Mouse (Mus musculus) intestine, postnatal 0 days (tissue): ENCODE measurements around the gene Mettl1. TPM values are rescaled to one million over a fixed set of nuclear protein-coding genes. Genes with fewer than 3 reads are reported as not detected.

Source experiments
- ATAC-seq: fragments of 200-750 bp; cut with Nextera tagmentation; 2 replicates; pipeline ENCODE4 v1.8.0; 2017; ENCODE audit warnings: mild to moderate bottlenecking, moderate TSS enrichment, moderate library complexity
- H3K27ac ChIP-seq: fragments of 300-500 bp; sonication (generic); 2 replicates; pipeline ENCODE4 v1.5.1; 2014; ENCODE audit warnings: mild to moderate bottlenecking, low read depth, low read length, moderate library complexity
- H3K27me3 ChIP-seq: fragments of 300-500 bp; sonication (generic); replicated peaks from 2 replicates; pipeline ENCODE4 v1.6.1; 2014; ENCODE audit warnings: low read length, mixed read lengths; ENCODE audit not compliant: control insufficient read depth, insufficient read depth
- H3K36me3 ChIP-seq: fragments of 300-500 bp; sonication (generic); 2 replicates; pipeline ENCODE4 v1.6.1; 2014; ENCODE audit warnings: mild to moderate bottlenecking, moderate library complexity; ENCODE audit not compliant: control insufficient read depth, insufficient read depth
- H3K4me1 ChIP-seq: fragments of 300-500 bp; sonication (generic); replicated peaks from 2 replicates; pipeline ENCODE4 v1.6.1; 2014; ENCODE audit warnings: antibody characterized with exemption, low read length, mixed read lengths; ENCODE audit not compliant: control insufficient read depth, insufficient read depth
- H3K4me2 ChIP-seq: fragments of 300-500 bp; sonication (generic); replicated peaks from 2 replicates; pipeline ENCODE4 v1.6.1; 2014; ENCODE audit warnings: low read depth, mild to moderate bottlenecking, moderate library complexity
- H3K4me3 ChIP-seq: fragments of 300-500 bp; sonication (generic); 2 replicates; pipeline ENCODE4 v1.5.1; 2014; ENCODE audit warnings: low read depth, low read length
- H3K9ac ChIP-seq: fragments of 300-500 bp; sonication (generic); 2 replicates; pipeline ENCODE4 v1.6.1; 2014; ENCODE audit warnings: mild to moderate bottlenecking, low read depth, low read length
- H3K9me3 ChIP-seq: fragments of 300-500 bp; sonication (generic); 2 replicates; pipeline ENCODE4 v1.6.1; 2016; ENCODE audit warnings: mixed run types; ENCODE audit not compliant: control insufficient read depth
- CTCF ChIP-seq: sonication (generic); IDR thresholded peaks from 2 replicates; pipeline ENCODE4 v1.5.1; 2016; ENCODE audit warnings: low read depth, mild to moderate bottlenecking, control low read depth, antibody characterized with exemption, moderate library complexity
- WGBS: fragments of 180-500 bp; shearing (Covaris S2); extraction: QIAGEN DNeasy Blood & Tissue Kit; methylation state at CpG from one replicate; pipeline ENCODE4 v1.1.7; 2014; 5-methylcytosine and 5-hydroxymethylcytosine counted together
- polyA plus RNA-seq: library from polyadenylated mRNA; unstranded; fragments of >200 nt; fragmentation: Nextera tagmentation; extraction: Ambion mirVana; gene quantifications from 2 replicates; pipeline ENCODE4 v1.2.1, GENCODE M21; 2015

The Mettl1 gene
- polyA plus RNA-seq, 1 experiment from 2014 or later = 19.8 TPM

DNA sequence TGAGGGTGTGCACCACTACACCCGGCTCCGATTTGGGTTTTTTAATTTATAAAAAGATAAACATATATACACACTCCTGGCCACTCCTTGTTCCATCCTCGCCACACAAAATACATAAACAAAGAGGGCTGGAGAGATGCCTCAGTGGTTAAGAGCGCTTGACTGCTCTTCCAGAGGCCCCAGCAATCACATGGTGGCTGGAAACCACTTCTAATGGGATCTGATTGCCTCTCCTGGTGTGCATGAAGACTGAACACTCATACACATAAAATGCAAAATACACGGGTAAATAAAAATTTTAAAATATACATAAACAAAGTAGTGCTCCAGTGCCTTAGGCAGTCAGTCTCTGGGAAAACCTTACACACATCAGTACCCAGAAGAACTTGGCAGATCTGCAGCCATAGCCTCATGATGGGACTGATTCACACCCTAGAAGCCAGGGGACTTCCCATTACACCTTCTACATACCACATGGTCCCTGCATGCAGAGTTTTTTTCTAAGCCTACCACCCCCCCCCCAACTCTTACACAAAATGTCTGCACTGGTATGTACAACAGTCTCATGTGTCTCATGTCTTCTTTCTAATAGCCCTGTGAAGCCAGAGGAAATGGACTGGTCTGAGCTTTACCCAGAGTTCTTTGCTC, 1.4 kb downstream of the Mettl1 start:
- Histone ChIP-seq H3K27ac (no peak overlapping the region), H3K4me2 (peak overlapping the region; percentile 99), H3K4me1 (no peaks in the 10 kb centered on the region; the same call in 1 of the 2 replicates), H3K9ac (peak overlapping the region; percentile 54), H3K9me3 (no peaks in the 10 kb centered on the region), H3K36me3 (peaks cover 10% of the 10 kb centered on the region), H3K27me3 (peaks cover under 1% of the 10 kb centered on the region), H3K4me3 (peak overlapping the region; percentile 93)
- no peak for ATAC-seq
- WGBS = 10% methylated on average over 5 of the region's 5 CpGs
- TF ChIP-seq CTCF = no peak

DNA sequence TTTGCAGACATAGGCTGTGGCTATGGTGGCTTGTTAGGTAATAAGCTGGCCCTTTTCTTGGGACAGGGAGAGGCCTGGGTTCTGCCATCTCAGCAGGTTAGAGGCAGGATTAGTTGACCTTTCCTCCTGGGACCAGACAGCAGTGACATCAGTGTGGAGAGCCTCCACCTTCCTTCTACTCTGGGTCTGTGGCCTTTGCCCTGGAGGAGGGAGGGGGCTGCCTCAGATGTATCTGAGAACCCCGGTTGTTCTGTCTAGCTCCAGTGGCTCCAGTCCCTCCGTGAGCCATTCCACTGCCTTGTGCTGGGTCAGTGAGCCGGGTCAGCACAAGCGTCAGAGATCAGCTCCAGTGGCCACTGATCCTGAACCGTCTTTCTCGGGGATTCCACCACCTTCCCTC, 2.0 kb downstream of the Mettl1 start:
- TF ChIP-seq CTCF = no peak
- Histone ChIP-seq H3K27me3 (peaks cover 6% of the 10 kb centered on the region), H3K4me2 (no peak overlapping the region), H3K4me3 (no peak overlapping the region), H3K4me1 (no peaks in the 10 kb centered on the region; the same call in 1 of the 2 replicates), H3K36me3 (peaks cover 10% of the 10 kb centered on the region), H3K9ac (no peak overlapping the region), H3K27ac (no peak overlapping the region), H3K9me3 (no peaks in the 10 kb centered on the region)
- ATAC-seq = no peak
- 88% methylated on average over 6 of the region's 6 CpGs for WGBS

DNA sequence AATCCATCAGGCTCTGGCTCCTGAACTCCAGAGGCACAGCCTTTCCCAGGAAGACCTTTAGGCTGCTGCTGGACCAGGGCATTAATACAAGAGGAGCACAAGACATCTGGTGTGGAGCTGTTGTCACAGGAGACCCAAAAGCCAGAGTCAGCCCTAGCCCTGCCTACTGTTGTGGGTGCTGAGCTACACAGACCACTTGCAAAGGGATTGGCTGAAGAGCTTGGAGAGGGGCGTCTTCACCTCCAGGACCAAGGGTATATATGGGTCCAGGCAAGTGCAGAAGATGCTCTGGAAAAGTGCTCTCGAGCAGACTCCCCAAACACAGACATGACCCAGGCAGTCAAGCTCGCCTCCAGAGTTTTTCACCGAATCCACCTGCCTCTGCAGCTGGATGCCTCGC, 6.7 kb downstream of the Mettl1 start, which contains the start of gene Cyp27b1:
Cyp27b1 (plus strand) TSS at position 297 of the 400 bp plus-strand sequence.
- Histone ChIP-seq H3K4me1 (peaks cover 6% of the 10 kb centered on the region; the same call in 1 of the 2 replicates), H3K9me3 (no peaks in the 10 kb centered on the region), H3K27me3 (peaks cover 38% of the 10 kb centered on the region), H3K4me3 (peak within 1 kb of the TSS; percentile 35), H3K27ac (no peak within 1 kb of the TSS), H3K9ac (no peak within 1 kb of the TSS), H3K36me3 (peaks cover 10% of the 10 kb centered on the region), H3K4me2 (peak within 1 kb of the TSS; percentile 59)
- no peak for TF ChIP-seq CTCF
- no peak for ATAC-seq
- WGBS = 27% methylated on average over 5 of the region's 5 CpGs

DNA sequence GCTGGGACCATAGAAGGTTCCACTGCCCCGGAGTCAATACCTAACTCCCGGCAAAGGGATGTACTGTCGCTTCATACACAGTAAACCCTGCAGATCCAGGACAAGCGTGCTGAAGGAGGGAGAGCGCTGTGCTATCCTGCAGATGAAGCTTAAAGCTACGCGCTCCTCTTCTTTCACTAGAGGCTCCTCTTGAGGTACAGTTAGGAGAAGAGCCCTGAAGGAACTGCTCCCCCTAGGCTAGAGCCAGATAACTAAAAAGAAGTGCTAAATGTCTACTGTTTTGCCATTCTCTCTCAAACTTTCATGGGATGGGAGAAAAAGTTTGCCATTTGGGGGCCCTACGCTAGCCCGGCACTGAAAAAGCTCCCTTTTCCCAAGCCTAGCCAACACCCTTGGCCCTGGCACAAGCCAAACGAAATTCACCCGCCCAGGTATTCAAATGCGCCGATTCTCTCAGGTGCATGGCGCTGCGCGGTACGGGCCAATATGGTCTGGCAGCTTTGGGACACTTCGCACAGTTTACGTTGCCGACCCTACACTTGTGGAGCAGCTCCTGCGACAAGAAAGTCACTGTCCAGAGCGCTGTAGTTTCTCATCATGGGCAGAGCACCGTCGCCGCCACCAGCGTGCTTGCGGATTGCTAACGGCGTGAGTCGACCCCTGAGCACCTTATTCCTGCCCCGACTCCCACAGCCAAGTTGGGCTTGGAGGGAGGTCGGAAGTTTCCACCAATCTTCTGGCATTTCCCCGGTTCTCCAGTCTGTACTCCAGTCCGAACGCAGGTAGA, 7.6 kb downstream of the Mettl1 start:
- Histone ChIP-seq H3K27me3 (peaks cover 38% of the 10 kb centered on the region), H3K4me1 (peaks cover 6% of the 10 kb centered on the region; the same call in 1 of the 2 replicates), H3K9me3 (no peaks in the 10 kb centered on the region), H3K4me2 (peak overlapping the region; percentile 59), H3K4me3 (peak overlapping the region; percentile 35), H3K27ac (no peak overlapping the region), H3K9ac (no peak overlapping the region), H3K36me3 (peaks cover 10% of the 10 kb centered on the region)
- WGBS = 3% methylated on average over 35 of the region's 35 CpGs
- TF ChIP-seq CTCF = peak; percentile 33
- no peak for ATAC-seq

DNA sequence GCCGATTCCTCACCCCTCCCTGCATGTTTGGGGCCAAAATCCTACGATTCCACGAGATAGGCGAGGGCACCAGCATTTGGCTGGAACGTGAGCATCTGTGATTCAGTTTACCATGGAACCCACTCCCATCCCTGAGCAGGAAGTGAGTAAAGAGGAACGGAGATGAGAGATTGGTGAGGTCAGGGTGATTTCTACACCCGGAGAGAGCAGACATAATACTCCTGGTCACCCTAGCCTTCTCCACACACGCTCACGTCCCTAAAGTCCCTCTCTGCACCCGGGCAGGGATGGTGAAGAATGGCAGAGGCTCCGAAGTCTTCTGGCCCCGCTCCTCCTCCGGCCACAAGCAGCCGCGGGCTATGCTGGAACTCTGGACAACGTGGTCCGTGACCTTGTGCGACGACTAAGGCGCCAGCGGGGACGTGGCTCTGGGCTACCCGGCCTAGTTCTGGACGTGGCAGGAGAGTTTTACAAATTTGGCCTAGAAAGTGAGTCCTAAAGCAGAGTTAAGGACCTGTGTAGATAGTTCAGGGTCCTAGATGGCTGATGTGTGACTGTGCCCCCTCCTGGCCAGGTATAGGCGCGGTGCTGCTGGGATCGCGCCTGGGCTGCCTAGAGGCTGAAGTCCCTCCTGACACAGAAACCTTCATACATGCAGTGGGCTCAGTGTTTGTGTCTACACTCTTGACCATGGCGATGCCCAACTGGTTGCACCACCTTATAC, 8.3 kb downstream of the Mettl1 start:
- H3K27ac ChIP-seq = no peak overlapping the region
- WGBS = 3% methylated on average over 29 of the region's 29 CpGs

DNA sequence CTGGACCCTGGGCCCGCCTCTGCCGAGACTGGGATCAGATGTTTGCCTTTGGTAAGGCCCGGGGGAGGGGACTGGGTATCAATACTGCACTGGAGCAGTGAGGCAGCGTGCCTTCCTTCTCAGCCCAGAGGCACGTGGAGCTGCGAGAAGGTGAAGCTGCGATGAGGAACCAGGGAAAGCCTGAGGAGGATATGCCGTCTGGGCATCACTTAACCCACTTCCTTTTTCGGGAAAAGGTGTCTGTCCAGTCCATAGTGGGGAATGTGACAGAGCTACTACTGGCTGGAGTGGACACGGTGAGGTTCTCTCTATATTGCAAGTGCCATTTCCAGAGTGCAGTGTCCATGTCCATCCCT, 8.9 kb downstream of the Mettl1 start:
- Histone ChIP-seq H3K9me3 (no peaks in the 10 kb centered on the region), H3K4me3 (peak overlapping the region; percentile 35; the same call in 1 of the 2 replicates), H3K36me3 (peaks cover under 1% of the 10 kb centered on the region), H3K27ac (no peak overlapping the region), H3K4me2 (peak overlapping the region; percentile 59), H3K4me1 (peaks cover 6% of the 10 kb centered on the region; the same call in 1 of the 2 replicates), H3K9ac (no peak overlapping the region), H3K27me3 (peaks cover 38% of the 10 kb centered on the region)
- ATAC-seq = no peak; the same call in 1 of the 2 replicates
- TF ChIP-seq CTCF = no peak
- WGBS = 13% methylated on average over 10 of the region's 10 CpGs

More for the DNA sequence above, 8.3 kb downstream of the Mettl1 start:
- peak; percentile 66 for TF ChIP-seq CTCF
- H3K9me3 ChIP-seq = no peaks in the 10 kb centered on the region
- H3K36me3 ChIP-seq = peaks cover 6% of the 10 kb centered on the region
- peaks cover 38% of the 10 kb centered on the region for H3K27me3 ChIP-seq
- H3K9ac ChIP-seq = no peak overlapping the region
- H3K4me2 ChIP-seq = peak overlapping the region; percentile 59
- peaks cover 6% of the 10 kb centered on the region; the same call in 1 of the 2 replicates for H3K4me1 ChIP-seq
- peak; percentile 38 for ATAC-seq
- H3K4me3 ChIP-seq = peak overlapping the region; percentile 35
